Mouse (Mus musculus) mature B cell (primary cell): ENCODE measurements around the gene Hils1.

Experiments
- in situ Hi-C: fragments of 300-500 bp; cut with MboI; formaldehyde crosslinking; loops from 2 replicates; pipeline ENCODE4 v1.14.3; 2019

The Hils1 gene

DNA sequence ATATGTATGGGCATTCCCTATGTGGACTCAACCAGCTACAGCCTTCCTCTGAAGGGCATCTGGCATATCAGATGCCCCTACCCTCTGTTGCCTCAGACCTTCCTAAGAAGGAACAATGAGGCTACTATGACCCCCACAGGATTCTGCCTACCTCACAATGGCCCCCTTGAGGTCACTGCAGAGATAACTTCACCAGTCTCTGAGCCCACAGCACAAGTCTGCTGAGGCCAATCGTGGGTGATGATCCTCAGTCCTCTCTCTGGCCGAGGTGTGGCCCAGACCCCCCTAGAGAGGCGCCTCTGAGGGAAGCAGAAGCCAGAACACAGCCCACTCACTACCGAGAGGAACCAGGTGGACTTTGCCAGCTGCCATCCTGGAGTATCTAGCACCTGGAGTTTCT is at the start of gene Hils1:
Hils1 (plus strand) TSS at position 175 of the 400 bp plus-strand sequence.
- in situ Hi-C loops = no loop called here

DNA sequence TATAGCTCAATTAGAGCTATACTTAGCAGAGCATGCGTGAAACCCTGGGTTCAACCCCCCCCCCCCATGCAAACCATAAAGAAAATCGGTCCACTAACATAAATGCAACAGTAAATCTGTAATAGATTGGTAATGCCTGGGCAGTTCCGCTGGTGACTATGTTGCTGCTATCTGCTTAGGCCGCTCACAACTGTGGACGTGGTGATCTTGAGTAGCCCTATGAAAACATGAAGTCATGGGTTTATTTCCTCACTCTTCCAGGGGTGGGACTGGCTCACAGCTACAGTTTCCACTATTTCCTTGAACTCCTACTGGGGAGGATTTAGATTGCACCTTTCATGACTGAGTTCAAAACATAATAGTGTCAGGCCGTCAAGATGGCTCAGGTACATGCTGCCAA is 49.7 kb upstream of the Hils1 start:
- in situ Hi-C loops = no loop called here

DNA sequence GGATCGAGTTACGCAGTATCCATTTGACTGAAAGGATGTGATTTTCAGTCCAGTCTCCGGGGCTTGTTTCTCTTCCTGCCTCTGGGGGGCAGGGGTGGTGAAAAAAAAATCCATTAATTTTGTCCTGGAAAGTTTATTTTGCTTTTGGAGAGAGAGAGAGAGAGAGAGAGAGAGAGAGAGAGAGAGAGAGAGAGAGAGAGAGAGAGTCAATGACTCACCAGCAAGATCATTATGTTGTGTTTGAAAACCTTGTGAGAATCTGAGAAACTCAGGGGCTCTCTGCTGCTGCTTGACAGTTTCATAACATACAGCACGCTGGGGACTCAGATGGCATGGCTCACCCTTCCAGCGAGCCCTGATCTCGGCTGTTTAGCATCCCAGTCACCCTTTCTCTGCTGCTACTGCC is 46.4 kb upstream of the Hils1 start:
- in situ Hi-C loops = no loop called here

DNA sequence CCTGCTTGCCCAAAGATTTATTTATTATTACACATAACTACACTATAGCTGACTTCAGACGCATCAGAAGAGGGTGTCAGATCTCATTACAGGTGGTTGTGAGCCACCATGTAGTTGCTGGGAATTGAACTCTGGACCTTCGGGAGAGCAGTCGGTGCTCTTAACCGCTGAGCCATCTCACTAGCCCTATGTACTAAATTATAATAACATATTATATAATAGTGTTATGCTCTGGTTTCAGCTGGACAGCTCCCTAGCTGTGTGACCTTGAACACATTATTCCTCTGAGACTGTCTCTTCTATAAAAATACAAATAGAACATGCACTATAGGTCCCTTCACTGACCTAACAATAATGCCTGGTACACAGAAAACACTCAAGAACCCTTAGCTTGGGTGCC is 42.4 kb upstream of the Hils1 start:
- in situ Hi-C loops = no loop called here

DNA sequence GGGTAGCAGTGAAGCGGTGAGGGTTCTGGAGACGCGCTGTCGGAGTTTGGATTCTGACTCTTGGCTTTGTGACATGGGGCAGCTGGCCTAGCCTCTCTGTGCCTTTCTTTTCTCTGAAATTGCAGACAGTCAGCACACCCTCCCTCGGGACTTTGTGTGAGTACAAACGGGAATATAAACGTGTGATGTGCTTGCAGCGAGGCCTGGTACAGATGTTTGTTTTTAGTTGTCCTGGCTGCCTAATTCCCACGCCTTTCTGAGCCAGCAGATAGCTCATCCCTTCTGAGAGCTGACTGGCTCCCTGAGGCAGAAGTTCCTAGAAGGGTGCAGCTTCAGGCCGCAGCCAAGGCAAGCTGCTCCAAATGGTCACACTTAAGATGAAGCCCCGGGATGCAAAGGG is 41.0 kb upstream of the Hils1 start:
- in situ Hi-C loops = no loop called here

DNA sequence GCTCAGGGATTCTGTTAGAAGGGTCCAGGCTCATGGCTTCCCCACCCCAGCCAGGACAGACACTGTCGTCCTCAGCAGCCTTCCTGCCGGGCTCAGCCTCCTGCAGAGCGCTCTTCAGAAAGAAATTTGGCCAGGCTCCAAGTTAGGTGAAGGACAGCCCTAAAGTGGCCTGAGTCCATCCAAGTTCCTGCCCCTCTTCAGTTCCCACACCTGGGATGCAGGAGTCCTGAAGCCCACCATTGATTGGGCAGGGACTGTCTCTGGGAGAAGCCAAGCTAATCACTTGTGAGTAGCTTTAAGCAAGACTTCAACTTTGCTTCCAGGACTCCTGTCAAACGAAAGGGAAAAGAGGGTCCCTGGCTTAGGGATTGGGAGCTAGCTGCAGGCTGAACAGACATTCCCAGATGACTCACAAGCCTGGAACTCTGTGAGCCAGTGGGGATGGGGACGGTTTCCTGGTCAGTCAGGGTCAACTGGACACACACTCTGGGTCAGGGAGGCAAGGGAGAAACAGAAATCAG is 39.6 kb upstream of the Hils1 start:
- in situ Hi-C loops = no loop called here

DNA sequence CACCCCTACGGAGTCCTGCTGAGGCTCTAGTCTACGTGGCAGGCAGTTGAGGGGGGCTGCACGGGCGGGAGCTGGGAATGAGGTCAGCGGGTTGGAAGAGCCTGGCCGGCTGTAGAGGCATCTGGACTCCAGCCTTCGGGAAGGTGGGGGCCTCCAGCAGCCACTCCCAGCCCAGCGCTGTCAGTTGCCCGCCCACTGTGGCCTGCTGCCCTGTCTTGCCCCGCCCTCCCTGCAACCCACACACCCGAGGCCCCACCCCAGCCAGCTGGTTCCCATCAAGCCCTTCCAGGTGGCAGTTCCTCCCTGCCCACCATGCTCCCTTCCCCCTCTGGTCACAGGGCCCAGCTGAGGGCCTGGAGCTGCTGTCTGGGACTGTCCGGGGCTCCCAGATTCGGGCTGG is 38.6 kb upstream of the Hils1 start:
- in situ Hi-C loops = no loop called here

DNA sequence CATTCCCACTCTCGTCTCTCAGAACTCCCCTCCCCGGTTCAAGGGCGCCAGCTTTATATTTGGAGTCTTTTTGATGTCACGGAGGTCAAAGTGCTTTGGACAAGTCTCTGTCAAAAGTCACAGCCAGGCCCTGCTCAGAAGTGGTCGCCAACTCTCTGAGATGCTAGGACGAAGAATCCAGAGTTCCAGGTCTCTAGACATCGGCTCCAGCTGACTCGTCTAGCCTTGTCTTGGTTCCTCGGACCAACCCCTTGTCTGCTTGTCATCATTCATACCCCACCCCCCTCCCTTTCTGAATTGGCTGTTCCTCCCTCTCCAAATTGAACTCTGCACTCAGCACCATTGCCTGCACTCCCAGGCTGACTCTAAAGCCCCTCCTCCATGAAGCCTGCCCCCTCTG is 37.8 kb upstream of the Hils1 start:
- in situ Hi-C loops = no loop called here

DNA sequence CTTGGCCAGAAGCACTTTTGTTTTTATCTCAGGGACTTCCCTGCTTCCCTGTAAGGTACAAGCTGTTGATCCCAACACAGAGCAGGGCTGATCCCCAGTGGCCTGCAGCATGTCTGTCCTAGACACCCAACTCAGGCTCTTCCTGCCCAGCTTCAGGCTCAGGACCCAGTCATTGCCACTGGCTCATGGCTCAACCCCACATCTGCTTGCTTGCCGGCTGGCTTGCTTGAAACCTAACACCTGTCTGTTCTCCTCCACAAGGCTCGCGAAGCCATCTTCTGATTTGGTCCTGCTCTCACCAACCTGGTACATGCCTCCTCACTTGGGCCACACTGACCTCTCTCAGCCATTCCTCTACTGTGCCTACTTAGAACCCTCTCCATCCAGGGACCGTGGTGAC is 37.2 kb upstream of the Hils1 start:
- in situ Hi-C loops = no loop called here

DNA sequence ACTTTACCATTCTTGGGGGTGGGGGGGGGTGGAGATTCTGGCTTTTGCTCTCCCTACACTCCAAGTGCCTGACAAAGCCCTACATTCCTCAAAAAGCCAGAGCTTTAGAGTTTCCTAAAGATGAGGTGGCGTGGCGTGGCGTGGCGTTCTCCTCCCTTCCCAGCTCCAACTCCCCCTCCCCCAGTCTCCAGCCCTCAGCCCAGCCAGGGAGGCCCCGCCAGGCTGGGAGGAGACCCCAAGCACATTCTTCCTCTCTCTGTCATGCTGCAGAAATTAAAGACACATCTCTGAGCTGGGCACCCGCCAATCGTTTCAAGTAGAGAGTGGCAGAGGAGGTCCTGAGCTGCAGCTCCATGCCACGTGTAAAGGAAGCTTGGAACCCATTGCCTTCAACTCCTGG is 33.8 kb upstream of the Hils1 start:
- in situ Hi-C loops = no loop called here

DNA sequence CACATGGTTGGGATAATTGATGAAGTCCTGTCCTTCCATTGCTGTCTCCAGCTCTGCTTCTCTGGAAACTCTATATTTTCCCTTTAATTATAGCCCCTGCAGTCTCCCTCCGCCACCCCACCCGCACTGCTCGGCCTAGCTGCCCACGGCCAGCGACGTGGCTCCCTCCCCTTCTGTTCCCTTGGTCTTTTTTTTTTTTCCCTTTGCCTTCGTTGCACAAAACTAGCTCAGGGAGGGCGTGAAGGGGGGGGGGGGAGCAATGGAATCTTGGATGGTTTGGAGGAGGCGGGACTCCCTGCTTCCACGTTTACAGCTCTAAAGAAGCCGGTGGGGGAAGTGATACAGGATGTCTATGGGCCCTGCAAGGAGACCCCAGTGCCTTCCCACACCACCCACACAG is 32.9 kb upstream of the Hils1 start:
- in situ Hi-C loops = no loop called here

DNA sequence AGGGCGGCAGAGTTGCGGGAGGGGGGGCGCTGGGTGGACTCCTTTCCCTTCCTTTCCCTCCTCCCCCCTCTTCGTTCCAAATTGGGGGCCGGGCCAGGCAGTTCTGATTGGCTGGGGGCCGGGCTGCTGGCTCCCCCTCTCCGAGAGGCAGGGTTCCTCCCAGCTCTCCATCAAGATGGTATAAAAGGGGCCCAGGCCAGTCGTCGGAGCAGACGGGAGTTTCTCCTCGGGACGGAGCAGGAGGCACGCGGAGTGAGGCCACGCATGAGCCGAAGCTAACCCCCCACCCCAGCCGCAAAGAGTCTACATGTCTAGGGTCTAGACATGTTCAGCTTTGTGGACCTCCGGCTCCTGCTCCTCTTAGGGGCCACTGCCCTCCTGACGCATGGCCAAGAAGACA is 31.3 kb upstream of the Hils1 start, which contains the start of gene Col1a1:
Col1a1 (plus strand) TSS at position 180 of the 400 bp plus-strand sequence.
- in situ Hi-C loops = no loop called here

DNA sequence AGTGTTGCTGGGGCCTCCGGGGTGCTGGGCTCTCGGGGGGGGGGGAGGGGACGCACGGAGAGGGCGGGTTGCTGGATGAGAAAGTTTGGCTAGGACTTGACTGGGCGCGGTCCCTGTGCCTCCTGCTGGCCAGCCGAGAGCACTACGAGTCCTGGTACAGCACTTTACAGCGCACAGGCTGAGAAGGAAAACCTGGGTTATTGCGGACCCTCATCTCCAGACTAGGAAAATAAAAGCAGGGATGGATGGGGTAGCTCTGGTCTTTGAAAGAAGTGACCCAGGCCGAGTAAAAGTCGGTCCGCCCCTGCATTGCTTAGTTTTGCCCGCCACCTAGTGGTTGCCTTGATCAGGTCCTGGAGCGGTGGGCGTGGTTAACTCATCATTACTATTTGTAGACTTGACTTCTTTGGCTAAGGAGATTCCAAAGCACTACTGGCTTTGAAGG is 30.5 kb upstream of the Hils1 start:
- in situ Hi-C loops = no loop called here

DNA sequence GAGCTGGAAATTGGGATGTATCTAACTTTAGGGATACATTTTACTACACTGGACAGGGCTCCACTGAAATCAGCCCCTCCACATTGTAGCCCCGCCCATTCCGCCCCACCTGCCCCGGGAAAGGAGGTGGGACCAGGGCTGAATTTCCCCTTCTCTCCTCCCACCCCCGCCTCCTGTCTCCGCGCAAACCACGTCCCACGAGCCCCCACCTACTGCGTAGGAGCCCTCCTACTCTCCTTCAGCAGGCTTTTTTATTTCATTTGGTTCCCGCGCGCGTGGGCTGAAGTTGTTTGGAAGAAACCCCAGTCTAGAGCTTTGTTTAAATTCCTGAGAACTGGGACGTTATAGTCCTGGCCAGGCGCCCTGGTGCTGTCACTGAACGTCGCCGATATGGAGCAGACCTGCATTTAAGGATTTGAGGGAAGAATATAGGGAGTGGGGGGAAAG is 30.0 kb upstream of the Hils1 start:
- in situ Hi-C loops = no loop called here

DNA sequence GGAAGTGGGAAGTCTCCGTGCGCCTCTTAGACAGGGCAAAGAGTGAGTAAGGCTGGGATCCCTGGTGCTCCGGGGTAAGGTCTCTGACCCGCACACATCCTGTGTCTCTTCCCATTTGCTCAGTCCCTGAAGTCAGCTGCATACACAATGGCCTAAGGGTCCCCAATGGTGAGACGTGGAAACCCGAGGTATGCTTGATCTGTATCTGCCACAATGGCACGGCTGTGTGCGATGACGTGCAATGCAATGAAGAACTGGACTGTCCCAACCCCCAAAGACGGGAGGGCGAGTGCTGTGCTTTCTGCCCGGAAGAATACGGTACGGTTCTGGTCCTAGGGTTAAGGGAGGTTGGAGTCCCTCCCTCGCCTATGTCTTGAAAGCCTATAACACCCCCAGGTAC is 29.6 kb upstream of the Hils1 start:
- in situ Hi-C loops = no loop called here

DNA sequence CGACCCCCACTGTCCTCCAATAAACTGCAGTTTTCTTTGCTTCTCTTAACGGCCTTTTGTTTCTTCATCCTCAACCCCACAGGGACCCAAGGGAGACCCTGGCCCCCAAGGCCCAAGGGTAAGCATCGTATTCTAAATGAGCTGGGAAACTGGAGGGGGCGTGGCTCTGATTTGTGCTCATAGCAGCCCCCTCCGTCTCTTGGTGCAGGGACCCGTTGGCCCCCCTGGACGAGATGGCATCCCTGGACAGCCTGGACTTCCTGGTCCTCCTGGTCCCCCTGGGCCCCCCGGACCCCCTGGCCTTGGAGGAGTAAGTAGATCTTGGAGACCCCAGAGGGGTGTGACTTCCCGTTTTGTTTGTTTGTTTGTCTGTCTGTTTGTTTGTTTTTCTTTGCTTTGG is 29.1 kb upstream of the Hils1 start:
- in situ Hi-C loops = no loop called here

DNA sequence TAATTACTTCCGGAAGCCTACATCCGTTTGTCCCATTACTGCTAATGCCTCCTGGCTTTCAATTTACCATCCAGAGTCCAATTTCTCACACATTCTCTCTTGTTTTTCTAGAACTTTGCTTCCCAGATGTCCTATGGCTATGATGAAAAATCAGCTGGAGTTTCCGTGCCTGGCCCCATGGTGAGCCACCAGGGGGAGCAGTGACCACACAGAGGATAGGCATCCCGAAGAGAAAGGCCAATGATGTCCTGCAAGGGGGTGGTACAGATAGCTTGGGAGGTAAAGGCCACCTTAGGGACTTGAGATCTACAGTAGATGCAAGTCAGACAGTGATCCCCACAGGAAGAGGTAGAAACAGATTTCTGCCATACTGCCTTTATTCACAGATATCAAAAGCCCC is 28.1 kb upstream of the Hils1 start:
- in situ Hi-C loops = no loop called here

DNA sequence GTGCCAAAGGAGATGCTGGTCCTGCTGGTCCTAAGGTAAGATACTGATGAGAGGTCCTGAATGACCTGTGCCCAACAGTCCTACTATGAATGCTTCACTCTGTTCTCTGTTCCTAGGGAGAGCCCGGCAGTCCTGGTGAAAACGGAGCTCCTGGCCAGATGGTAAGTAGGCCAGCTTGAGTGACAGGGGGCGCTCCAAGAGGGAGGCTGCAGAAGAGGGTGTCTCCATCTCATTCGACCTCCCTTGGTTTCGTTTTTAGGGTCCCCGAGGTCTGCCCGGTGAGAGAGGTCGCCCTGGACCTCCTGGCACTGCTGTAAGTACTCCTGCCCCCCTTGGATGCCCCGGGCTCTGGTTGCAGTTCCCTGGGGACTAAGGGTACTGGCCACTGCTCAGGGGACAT is 26.3 kb upstream of the Hils1 start:
- in situ Hi-C loops = no loop called here

DNA sequence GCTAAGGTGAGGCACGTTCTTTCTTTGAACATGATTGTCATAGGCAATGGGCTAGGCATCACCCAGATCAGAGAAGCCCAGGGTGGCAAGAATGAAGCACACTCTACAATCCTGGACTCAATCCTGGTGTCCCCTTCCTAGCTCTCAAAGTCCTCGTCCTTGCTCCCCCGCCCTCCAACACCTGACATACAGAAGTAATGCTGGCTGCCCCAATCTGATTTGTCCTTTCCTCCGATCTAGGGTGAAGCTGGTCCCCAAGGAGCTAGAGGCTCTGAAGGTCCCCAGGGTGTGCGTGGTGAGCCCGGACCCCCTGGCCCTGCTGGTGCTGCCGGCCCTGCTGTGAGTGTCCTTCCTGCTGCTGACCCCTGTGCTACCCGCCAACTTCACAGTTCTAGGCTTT is 25.6 kb upstream of the Hils1 start:
- in situ Hi-C loops = no loop called here

DNA sequence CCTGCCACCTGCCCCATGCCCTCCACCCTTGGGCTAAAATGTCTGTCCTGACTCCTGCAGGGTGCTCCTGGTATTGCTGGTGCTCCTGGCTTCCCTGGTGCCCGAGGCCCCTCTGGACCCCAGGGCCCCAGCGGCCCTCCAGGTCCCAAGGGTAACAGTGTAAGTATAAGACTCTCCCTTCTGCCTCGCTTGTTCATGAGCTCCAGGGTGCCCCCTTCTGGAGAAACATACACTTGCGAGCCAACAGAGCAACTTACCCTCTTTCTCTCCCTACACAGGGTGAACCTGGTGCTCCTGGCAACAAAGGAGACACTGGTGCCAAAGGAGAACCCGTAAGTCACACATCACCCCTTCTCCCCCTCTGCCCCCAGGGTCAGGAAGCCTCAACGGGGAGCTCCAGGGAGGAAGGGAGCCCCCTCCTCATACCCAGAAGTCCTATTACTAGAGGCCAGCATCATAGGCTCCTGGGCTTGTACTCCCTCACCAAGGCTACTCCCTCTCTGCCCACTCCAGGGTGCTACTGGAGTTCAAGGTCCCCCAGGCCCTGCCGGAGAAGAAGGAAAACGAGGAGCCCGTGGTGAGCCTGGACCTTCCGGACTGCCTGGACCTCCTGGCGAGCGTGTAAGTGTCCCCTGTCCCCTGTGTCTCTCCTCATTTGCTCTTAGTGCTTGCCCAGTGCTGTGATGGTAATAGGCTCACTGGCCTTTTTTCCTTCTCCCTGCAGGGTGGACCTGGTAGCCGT is 24.9 kb upstream of the Hils1 start:
- in situ Hi-C loops = no loop called here

DNA sequence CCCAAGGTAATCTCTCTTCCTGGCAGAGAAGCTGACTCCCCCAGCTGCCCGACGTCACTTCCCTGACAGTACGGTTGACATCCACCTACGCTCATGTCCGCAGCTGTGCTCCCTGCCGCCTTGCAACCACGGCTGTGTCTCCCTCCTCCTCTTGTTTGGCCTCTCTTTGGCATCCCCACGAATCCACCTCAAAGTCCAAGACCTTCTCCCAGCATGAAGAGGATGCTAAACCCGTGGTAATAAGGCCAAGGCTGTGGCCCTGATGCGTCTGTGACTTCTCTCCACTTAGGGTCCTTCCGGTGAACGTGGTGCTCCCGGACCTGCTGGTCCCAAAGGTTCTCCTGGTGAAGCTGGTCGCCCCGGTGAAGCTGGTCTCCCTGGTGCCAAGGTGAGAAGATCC is 24.3 kb upstream of the Hils1 start:
- in situ Hi-C loops = no loop called here

DNA sequence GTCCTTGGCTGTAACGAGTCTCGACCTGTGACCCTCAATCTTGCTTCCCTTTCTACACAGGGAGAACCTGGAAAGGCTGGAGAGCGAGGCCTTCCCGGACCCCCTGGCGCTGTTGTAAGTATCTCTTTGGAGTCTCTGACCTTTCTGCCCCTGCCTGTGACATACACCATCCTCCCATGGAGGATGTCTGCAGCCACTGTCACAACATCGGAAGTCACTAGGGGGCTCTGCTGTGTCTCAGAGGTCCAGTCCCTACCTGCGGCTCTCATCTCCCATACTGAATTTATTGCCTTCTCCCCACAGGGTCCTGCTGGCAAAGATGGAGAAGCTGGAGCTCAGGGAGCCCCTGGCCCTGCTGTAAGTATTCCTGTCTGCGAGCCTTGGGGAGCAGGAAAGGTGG is 23.1 kb upstream of the Hils1 start:
- in situ Hi-C loops = no loop called here

DNA sequence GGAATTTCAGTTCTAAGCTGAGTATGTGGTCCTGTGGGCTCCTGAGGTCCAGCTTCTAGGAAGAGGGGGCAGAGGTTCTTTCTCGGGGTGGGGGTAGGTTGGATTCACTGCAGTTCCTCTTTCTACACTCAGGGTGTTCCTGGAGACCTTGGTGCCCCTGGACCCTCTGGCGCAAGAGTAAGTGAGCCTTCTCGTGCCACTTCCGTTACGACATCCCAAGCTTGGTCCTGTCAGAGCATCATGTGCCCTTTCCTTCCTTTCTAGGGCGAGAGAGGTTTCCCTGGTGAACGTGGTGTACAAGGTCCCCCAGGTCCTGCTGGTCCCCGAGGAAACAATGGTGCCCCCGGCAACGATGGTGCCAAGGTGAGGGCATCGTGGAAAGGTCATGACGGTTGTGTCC is 22.2 kb upstream of the Hils1 start:
- in situ Hi-C loops = no loop called here

DNA sequence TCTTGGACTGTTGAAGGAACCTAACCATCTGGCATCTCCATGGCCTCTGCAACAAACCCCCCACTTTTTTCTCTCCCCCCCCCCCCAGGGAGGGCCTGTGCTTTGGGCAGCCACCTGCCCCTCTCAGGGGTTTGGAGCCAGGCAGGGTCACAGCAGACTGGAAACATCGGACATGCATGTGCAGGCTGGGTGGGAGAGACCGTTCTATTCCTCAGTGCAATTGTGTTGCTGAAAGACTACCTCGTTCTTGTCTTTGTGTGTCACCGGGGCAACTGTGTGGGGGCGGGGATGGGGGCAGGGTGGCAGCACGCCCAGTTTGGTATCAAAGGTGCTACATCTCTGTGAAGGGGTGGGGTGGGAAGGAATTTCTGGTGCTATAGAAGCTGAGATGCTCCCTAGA is 15.2 kb upstream of the Hils1 start:
- in situ Hi-C loops = no loop called here
